Mouse (Mus musculus) urinary bladder, postnatal 25 days (tissue): ENCODE measurements at regions not wholly inside any gene's neighbourhood (a gene's known extent, or its start where the extent isn't known, plus 50 kb on each side); places are given as distances from the start of the nearest gene placed in this dataset.

Source experiments
- DNase-seq: peaks from one replicate; pipeline ENCODE4 v3.0.0; 2022; ENCODE audit warnings: low spot score

- no peak for DNase-seq
Measured at GRCm38 (mm10) chr7:111337053-111337452, 254.2 kb upstream of the Eif4g2 start.

- no peak for DNase-seq
Measured at GRCm38 (mm10) chr7:111322901-111323300, 240.1 kb upstream of the Eif4g2 start.

GRCm38 (mm10) chr7:111319917-111320316 lies 237.1 kb upstream of the Eif4g2 start:
- DNase-seq: no peak

- no peak for DNase-seq
Measured at GRCm38 (mm10) chr7:111316479-111316990, 233.7 kb upstream of the Eif4g2 start.

GRCm38 (mm10) chr7:111313921-111314320 lies 231.1 kb upstream of the Eif4g2 start:
- DNase-seq: no peak

GRCm38 (mm10) chr7:111305196-111305595 lies 222.4 kb upstream of the Eif4g2 start:
- DNase-seq: no peak

- no peak for DNase-seq
Measured at GRCm38 (mm10) chr7:111301791-111302488, 219.1 kb upstream of the Eif4g2 start.

GRCm38 (mm10) chr7:111297174-111297902 lies 214.5 kb upstream of the Eif4g2 start:
- no peak for DNase-seq

GRCm38 (mm10) chr7:111283411-111283955 lies 200.7 kb upstream of the Eif4g2 start:
- DNase-seq: no peak

GRCm38 (mm10) chr7:111282314-111282713 lies 199.5 kb upstream of the Eif4g2 start:
- no peak for DNase-seq

- no peak for DNase-seq
Measured at GRCm38 (mm10) chr7:111277703-111278102, 194.9 kb upstream of the Eif4g2 start.

- no peak for DNase-seq
Measured at GRCm38 (mm10) chr7:111273839-111274238, 191.0 kb upstream of the Eif4g2 start.

GRCm38 (mm10) chr7:111270874-111271273 lies 188.0 kb upstream of the Eif4g2 start:
- no peak for DNase-seq

GRCm38 (mm10) chr7:111268197-111268596 lies 185.4 kb upstream of the Eif4g2 start:
- no peak for DNase-seq

- no peak for DNase-seq
Measured at GRCm38 (mm10) chr7:111263302-111263701, 180.5 kb upstream of the Eif4g2 start.

GRCm38 (mm10) chr7:111259630-111260574 lies 177.1 kb upstream of the Eif4g2 start:
- DNase-seq: no peak

GRCm38 (mm10) chr7:111257842-111258241 lies 175.0 kb upstream of the Eif4g2 start:
- no peak for DNase-seq

- DNase-seq: no peak
Measured at GRCm38 (mm10) chr7:111256199-111256598, 173.4 kb upstream of the Eif4g2 start.

GRCm38 (mm10) chr7:111249606-111250005 lies 166.8 kb upstream of the Eif4g2 start:
- DNase-seq: peak; percentile 86

GRCm38 (mm10) chr7:111245488-111245887 lies 162.7 kb upstream of the Eif4g2 start:
- no peak for DNase-seq

GRCm38 (mm10) chr7:111245067-111245466 lies 162.2 kb upstream of the Eif4g2 start:
- DNase-seq: no peak

- DNase-seq: no peak
Measured at GRCm38 (mm10) chr7:111243831-111244230, 161.0 kb upstream of the Eif4g2 start.
